Mouse (Mus musculus) forebrain, embryonic 13.5 days (tissue): Measurements from ENCODE around the gene Bcap29. TPM values are rescaled to one million over a fixed set of nuclear protein-coding genes. Genes with fewer than 3 reads are reported as not detected.
"Not testable (repeated sequence)": the region's sequence is repeated elsewhere in the genome, so short reads cannot be mapped to it uniquely, and the experiment has no call there.

Source experiments
- ATAC-seq: fragments of 200-750 bp; cut with Nextera tagmentation; 2 replicates; pipeline ENCODE4 v1.8.0; 2017
- H3K27ac ChIP-seq: fragments of 300-500 bp; sonication (generic); 2 replicates; pipeline ENCODE4 v1.5.1; 2015; ENCODE audit warnings: inconsistent platforms, mild to moderate bottlenecking, moderate library complexity
- H3K27me3 ChIP-seq: fragments of 300-500 bp; sonication (generic); 2 replicates; pipeline ENCODE4 v1.6.1; 2015; ENCODE audit warnings: mild to moderate bottlenecking, inconsistent platforms
- H3K36me3 ChIP-seq: fragments of 300-500 bp; sonication (generic); 2 replicates; pipeline ENCODE4 v1.6.1; 2015; ENCODE audit warnings: mild to moderate bottlenecking, inconsistent platforms; ENCODE audit not compliant: poor library complexity, severe bottlenecking
- H3K4me1 ChIP-seq: fragments of 300-500 bp; sonication (generic); 2 replicates; pipeline ENCODE4 v1.6.1; 2015; ENCODE audit warnings: inconsistent platforms
- H3K4me2 ChIP-seq: fragments of 300-500 bp; sonication (generic); 2 replicates; pipeline ENCODE4 v1.6.1; 2015; ENCODE audit warnings: inconsistent platforms, mild to moderate bottlenecking, moderate library complexity
- H3K4me3 ChIP-seq: fragments of 300-500 bp; sonication (generic); 2 replicates; pipeline ENCODE4 v1.5.1; 2015; ENCODE audit warnings: mild to moderate bottlenecking, inconsistent platforms
- H3K9ac ChIP-seq: fragments of 300-500 bp; sonication (generic); 2 replicates; pipeline ENCODE4 v1.6.1; 2015; ENCODE audit warnings: mild to moderate bottlenecking, inconsistent platforms
- H3K9me3 ChIP-seq: fragments of 300-500 bp; sonication (generic); replicated peaks from 2 replicates; pipeline ENCODE4 v1.6.1; 2016; ENCODE audit warnings: inconsistent platforms
- WGBS: fragments of 180-500 bp; shearing (Covaris S2); methylation state at CpG from one replicate; pipeline ENCODE4 v1.1.7; 2015; 5-methylcytosine and 5-hydroxymethylcytosine counted together
- polyA plus RNA-seq: library from polyadenylated mRNA; unstranded; fragments of >200 nt; fragmentation: Nextera tagmentation; extraction: Ambion mirVana; gene quantifications from 2 replicates; pipeline ENCODE4 v1.2.1, GENCODE M21; 2015

Bcap29 gene
- 27.1 and 30.0 TPM in 2 replicates for polyA plus RNA-seq

DNA sequence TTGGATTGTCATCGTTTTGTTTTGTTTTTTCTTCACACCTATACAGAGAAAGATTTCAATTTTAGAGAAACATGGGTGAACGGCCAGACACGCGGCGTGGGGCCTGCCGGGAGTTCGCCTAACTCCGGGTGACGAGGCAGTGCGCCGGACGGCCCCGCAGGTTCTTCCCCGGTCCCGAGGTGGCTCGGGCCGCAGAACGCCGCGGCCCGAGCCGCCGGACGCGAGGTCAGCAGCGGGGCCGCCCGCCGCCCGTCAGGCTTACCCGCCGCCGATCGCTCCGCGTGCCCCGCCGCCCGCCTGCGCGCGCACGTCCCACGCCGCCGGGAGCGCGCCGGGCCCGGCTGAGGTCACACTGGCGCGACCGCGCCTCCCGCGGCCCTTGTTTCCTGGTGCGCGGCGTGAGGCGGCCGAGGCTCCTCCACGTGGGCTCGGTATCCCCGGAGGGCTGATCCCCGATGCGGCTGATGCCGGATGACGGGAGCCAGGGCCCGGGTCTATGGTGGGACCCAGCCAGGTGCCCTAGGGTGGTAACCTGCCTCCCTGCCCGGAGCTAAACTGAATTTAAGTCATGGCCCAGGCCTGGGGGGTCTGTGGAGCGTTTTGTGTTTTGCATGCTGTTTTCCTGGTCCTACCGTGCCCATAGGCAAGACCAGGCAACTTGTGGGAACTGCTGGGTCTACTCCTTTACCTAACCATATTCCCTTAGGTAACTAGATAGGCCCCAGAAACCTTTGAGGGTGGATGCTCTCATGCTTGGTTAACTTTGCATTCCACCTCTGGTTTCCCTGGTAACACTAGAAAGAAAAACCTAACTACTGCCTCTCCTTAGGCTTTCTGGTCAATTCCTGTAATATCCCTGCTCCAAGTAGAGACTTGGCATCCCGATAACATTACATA is at the start of gene Bcap29:
Gene Bcap29 (minus strand): TSS at position 316 of the 897 bp plus-strand sequence.
- peak; percentile 88 for ATAC-seq
- H3K9ac ChIP-seq = peak within 1 kb of the TSS; percentile 83
- H3K27ac ChIP-seq = peak within 1 kb of the TSS; percentile 40
- H3K36me3 ChIP-seq = peaks cover 4% of the 10 kb centered on the region; the same call in 1 of the 2 replicates
- 2% methylated on average over 64 of the region's 73 CpGs for WGBS
- no peaks in the 10 kb centered on the region for H3K9me3 ChIP-seq
- peaks cover 8% of the 10 kb centered on the region for H3K4me1 ChIP-seq
- peak within 1 kb of the TSS; percentile 76 for H3K4me2 ChIP-seq
- peak within 1 kb of the TSS; percentile 58 for H3K4me3 ChIP-seq
- no peaks in the 10 kb centered on the region for H3K27me3 ChIP-seq

DNA sequence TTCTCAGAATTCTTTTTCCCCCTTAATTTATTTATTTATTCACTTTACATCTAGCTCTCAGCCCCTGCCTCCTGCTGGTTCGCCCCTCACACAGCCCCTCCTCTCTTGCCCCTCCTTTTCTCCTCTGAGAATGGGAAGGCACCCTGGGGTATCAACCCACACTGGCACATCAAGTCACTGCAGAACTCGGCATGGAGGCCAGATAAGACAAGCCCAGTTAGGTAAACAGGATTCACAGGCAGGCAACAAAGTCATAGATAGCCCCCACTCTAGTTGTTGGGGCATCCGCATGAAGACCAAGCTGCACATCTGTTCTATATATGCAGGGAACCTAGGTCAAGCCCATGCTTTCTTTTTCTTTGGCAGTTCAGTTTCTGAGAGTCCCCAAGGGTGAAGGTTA is 32.7 kb upstream of the Bcap29 start:
- Histone ChIP-seq H3K36me3 (peaks cover 39% of the 10 kb centered on the region), H3K4me3 (no peak overlapping the region), H3K9ac (no peak overlapping the region), H3K27ac (no peak overlapping the region), H3K4me2 (no peak overlapping the region), H3K27me3 (no peaks in the 10 kb centered on the region), H3K9me3 (no peaks in the 10 kb centered on the region), H3K4me1 (no peaks in the 10 kb centered on the region)
- ATAC-seq = no peak
- 69% methylated on average over 3 of the region's 3 CpGs for WGBS

DNA sequence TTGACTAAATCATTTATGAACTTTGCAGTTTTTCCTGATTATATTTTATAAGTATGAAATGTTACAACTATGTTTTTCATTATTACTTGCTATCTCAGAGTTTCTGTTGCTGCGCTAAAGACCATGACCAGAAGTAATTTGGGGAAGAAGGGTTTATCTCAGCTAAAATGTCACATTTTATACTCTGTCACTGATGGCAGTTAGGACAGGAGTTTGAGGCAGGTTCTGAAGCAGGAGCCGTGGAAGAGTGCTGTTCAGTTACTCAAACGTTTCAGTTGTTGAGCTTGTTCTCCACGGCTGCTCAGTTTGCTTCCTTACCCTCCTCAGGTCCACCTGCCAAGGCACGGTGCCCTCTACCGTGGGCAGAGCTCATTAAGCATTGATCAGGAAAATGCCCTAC is 31.5 kb upstream of the Bcap29 start:
- no peak overlapping the region for H3K4me3 ChIP-seq
- H3K4me1 ChIP-seq = no peaks in the 10 kb centered on the region
- H3K4me2 ChIP-seq = no peak overlapping the region
- WGBS = 70% methylated on average over 6 of the region's 6 CpGs
- no peaks in the 10 kb centered on the region for H3K9me3 ChIP-seq
- no peak for ATAC-seq
- H3K27ac ChIP-seq = no peak overlapping the region
- H3K36me3 ChIP-seq = peaks cover 32% of the 10 kb centered on the region
- no peak overlapping the region for H3K9ac ChIP-seq
- H3K27me3 ChIP-seq = no peaks in the 10 kb centered on the region

DNA sequence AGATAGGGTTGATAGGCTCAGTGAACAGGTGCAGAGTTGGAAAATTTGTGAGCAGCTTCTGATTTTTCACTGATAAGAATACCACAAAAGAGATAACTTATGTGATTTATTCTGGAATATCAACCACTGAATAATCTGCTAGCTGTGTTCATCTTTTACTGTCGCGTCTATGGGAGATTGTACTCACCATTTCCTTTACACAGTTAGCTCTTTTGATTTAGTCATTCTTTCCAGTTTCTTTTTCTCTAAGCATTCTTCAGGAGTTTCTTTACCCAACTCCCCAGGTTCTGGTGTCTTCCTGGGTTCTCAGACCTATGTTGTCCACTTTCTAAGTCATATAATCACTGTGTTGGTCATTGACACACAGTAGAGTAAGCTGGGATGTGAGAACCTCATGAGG is 22.4 kb upstream of the Bcap29 start:
- no peak for ATAC-seq
- WGBS = 98% methylated on average over 2 of the region's 2 CpGs
- Histone ChIP-seq H3K27ac (no peak overlapping the region), H3K4me1 (peaks cover 10% of the 10 kb centered on the region), H3K4me2 (no peak overlapping the region), H3K36me3 (no peaks in the 10 kb centered on the region), H3K9ac (no peak overlapping the region), H3K27me3 (no peaks in the 10 kb centered on the region), H3K9me3 (no peaks in the 10 kb centered on the region), H3K4me3 (no peak overlapping the region)

DNA sequence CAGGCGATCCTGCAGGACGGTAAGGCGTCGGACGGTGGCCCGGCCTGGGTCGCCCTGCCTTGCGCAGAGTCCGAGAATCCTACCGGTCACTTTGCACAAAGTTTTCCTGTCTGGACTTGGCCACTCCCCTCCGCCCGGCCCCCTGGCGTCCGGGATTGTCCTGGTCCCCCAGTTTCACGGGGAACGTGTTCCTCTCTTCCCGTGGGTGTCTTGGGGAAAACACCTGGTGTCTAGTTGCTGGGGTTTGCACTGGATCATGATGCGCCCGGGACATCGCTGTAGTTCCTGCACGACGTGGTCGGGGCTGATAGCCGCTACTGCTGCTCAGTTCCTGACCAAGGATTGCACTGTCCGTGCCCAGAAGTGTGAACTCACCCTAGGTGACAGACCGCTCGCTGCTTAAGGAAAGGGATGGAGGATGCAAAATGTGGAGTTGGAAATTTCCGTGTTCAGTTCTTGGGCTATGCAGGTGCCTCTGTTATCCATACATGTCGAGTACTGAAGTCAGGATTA is 20.6 kb upstream of the Bcap29 start:
- H3K27ac ChIP-seq = peak overlapping the region; percentile 25; the same call in 1 of the 2 replicates
- ATAC-seq = peak; percentile 68; the same call in 1 of the 2 replicates
- no peaks in the 10 kb centered on the region for H3K9me3 ChIP-seq
- under 1% methylated on average over 29 of the region's 29 CpGs for WGBS
- H3K4me2 ChIP-seq = peak overlapping the region; percentile 80
- H3K9ac ChIP-seq = peak overlapping the region; percentile 83
- H3K4me3 ChIP-seq = peak overlapping the region; percentile 87
- no peaks in the 10 kb centered on the region for H3K27me3 ChIP-seq
- H3K36me3 ChIP-seq = no peaks in the 10 kb centered on the region
- peaks cover 10% of the 10 kb centered on the region for H3K4me1 ChIP-seq

DNA sequence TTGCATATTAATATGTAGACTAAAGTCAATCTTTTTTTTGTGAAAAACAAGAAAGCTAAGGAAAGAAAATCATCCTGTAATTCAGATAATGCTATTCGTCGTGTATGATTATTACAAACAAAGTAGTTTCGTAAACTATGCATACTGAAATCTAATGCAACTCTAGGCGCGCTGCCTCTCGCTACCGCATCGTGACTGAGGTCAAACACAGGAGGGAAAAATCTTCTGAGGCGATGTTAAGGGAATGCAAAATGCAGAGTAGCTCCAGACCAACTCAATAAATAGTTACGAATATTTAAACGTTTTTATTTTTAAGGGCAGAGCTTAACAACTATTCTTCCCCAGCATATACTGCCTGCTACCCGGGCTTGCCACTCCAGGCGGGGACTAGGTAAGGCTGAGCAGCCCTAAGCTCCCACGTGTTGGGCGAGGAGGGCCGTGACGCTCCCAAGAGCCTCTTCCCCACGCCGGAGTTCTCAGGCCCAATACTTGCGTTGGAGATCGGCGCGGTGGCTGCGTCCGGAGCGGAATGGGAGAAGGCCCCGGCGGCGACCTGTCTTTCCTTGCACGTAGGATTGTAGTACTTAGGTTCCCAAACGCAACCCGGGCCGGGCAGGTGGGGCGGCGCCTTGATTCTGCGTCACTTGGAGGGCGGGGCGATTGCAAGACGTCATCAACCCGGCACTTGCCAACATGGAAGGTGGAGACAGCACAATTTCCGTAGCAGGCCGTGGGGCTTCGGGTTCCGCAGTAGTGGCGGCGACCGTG is 19.9 kb upstream of the Bcap29 start, which contains the start of the genes Dus4l and Cog5:
Gene Dus4l (minus strand): TSS at position 630 of the 768 bp plus-strand sequence.
Gene Cog5 (plus strand): TSS at position 673 of the 768 bp plus-strand sequence.
- WGBS = under 1% methylated on average over 47 of the region's 47 CpGs
- H3K27ac ChIP-seq = peak within 1 kb of the TSS; percentile 28
- peak; percentile 98 for ATAC-seq

DNA sequence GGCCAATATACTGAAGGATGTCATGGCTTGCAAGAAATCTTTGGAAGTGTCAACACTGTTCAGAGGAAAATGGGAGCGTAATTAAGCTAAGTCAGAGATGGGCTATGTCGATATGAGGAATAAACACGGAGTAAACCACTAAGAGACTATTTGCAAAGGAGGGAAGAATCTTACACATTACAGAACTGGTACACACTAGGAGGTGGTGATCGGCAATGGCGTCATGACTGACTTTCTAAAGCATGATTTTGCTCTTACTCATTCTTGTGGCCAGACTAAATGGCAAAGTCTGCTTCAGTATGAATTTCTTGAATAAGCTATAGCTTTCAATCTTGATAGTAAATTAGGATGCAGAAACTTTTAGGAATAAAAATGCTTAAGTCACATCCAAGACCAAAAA is 19.2 kb upstream of the Bcap29 start:
- Histone ChIP-seq H3K9me3 (no peaks in the 10 kb centered on the region), H3K27ac (no peak overlapping the region), H3K4me3 (peak overlapping the region; percentile 87), H3K36me3 (no peaks in the 10 kb centered on the region), H3K9ac (no peak overlapping the region), H3K4me2 (peak overlapping the region; percentile 20), H3K4me1 (peaks cover 10% of the 10 kb centered on the region), H3K27me3 (no peaks in the 10 kb centered on the region)
- no peak for ATAC-seq
- WGBS = 78% methylated on average over 5 of the region's 5 CpGs

More for the DNA sequence above, 19.9 kb upstream of the Bcap29 start, which contains the start of the genes Dus4l and Cog5:
- H3K27me3 ChIP-seq = no peaks in the 10 kb centered on the region
- peak within 1 kb of the TSS; percentile 83 for H3K9ac ChIP-seq
- H3K4me2 ChIP-seq = peak within 1 kb of the TSS; percentile 80
- H3K9me3 ChIP-seq = no peaks in the 10 kb centered on the region
- H3K36me3 ChIP-seq = no peaks in the 10 kb centered on the region
- peak within 1 kb of the TSS; percentile 87 for H3K4me3 ChIP-seq
- peaks cover 10% of the 10 kb centered on the region for H3K4me1 ChIP-seq

DNA sequence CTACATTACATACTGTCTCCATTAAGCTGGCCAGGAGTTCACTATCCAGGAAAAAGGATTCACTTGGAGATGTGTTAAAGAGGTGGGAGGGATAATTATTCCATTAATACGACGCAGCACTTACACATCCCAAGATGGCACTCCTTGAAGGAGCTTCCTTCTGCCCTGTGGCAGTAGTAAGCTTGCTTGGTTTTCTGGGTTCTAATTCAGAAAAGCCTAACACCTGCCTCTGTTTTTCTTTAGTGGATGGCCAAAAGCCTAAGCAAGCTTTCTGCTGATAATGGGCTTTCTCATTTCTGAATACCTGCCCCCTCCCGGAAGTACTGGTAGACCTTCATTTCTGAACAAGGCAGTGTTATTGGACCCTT is 766 bp upstream of the Bcap29 start:
- peaks cover 8% of the 10 kb centered on the region for H3K4me1 ChIP-seq
- no peaks in the 10 kb centered on the region for H3K27me3 ChIP-seq
- H3K4me2 ChIP-seq = peak overlapping the region; percentile 76
- H3K4me3 ChIP-seq = no peak overlapping the region
- peaks cover 3% of the 10 kb centered on the region; the same call in 1 of the 2 replicates for H3K36me3 ChIP-seq
- no peaks in the 10 kb centered on the region for H3K9me3 ChIP-seq
- H3K27ac ChIP-seq = no peak overlapping the region
- ATAC-seq = no peak; the same call in 1 of the 2 replicates
- WGBS = 83% methylated on average over 3 of the region's 3 CpGs
- H3K9ac ChIP-seq = no peak overlapping the region

DNA sequence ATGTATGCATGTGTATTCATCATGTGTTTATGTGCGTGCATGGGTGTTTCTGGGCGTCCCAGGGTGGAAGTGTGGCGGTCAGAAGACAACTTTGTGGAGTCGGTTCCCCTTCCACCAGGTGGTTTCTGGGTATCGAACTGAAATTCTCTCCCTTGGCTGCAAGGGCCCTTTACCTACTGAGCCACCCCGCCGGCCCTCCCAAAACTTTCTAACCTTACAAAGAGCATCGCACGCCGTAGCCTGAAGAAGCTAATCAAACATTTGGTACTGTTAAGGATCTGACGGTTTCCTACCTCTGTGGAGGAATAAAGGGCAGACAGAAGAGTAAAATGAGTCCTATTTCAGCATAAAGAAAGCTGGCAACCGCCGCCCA is 502 bp downstream of the Bcap29 start:
- Histone ChIP-seq H3K9me3 (no peaks in the 10 kb centered on the region), H3K4me2 (peak overlapping the region; percentile 76), H3K27ac (peak overlapping the region; percentile 4; the same call in 1 of the 2 replicates), H3K9ac (peak overlapping the region; percentile 83), H3K4me3 (peak overlapping the region; percentile 58), H3K4me1 (peaks cover 8% of the 10 kb centered on the region), H3K27me3 (no peaks in the 10 kb centered on the region), H3K36me3 (peaks cover 4% of the 10 kb centered on the region; the same call in 1 of the 2 replicates)
- WGBS = 11% methylated on average over 13 of the region's 13 CpGs
- ATAC-seq = peak; percentile 14

DNA sequence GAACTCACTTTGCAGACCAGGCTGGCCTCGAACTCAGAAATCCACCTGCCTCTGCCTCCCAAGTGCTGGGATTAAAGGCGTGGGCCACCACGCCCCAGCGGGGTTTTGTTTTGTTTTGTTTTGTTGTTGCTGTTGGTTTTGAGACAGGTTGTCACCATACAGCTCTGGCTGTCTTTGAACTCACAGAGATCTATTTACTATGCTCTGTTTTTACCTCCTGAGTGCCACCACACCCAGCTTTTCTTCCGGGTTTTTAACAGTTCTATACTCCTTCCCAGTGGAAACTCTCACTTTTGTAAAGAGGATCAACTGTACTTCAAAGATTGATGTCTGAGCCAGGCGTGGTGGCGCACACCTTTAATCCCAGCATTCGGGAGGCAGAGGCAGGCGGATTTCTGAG is 6.1 kb downstream of the Bcap29 start:
- H3K27ac ChIP-seq, H3K9me3 ChIP-seq, H3K27me3 ChIP-seq, ATAC-seq, H3K4me2 ChIP-seq, H3K4me3 ChIP-seq, H3K4me1 ChIP-seq, H3K9ac ChIP-seq: not testable (repeated sequence)
- 89% methylated on average over 9 of the region's 9 CpGs for WGBS
- H3K36me3 ChIP-seq = peaks cover 13% of the 10 kb centered on the region; the same call in 1 of the 2 replicates

DNA sequence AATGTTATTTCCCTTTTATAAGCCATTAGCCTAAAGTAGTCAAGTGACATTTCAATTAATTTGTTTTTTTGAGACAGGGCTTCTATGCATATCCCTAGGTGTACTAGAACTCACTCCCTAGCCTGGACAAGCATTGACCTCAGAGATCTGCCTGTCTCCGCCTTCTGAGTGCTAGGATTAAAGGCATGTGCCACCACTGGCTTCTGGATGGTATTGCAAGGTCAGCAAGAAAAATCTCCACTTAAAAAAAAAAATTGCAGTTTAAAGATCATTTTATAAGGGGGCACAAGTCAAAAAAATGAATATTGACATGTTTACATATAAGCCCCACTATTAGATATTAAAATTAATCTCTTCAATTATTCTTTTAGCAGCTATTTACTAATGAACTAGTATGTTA is 9.4 kb downstream of the Bcap29 start:
- no peak for ATAC-seq
- no peak overlapping the region for H3K27ac ChIP-seq
- H3K4me2 ChIP-seq = no peak overlapping the region
- no peaks in the 10 kb centered on the region for H3K9me3 ChIP-seq
- no peaks in the 10 kb centered on the region for H3K27me3 ChIP-seq
- H3K9ac ChIP-seq = no peak overlapping the region
- WGBS = 98% methylated on average over 1 of the region's 1 CpGs
- H3K4me3 ChIP-seq = no peak overlapping the region
- peaks cover 14% of the 10 kb centered on the region; the same call in 1 of the 2 replicates for H3K36me3 ChIP-seq
- no peaks in the 10 kb centered on the region for H3K4me1 ChIP-seq
